Mouse (Mus musculus): Measurements from ENCODE around the gene Tmem106a. TPM values are rescaled to one million over a fixed set of nuclear protein-coding genes. Genes with fewer than 3 reads are reported as not detected.
"Not testable (repeated sequence)": the region's sequence is repeated elsewhere in the genome, so short reads cannot be mapped to it uniquely, and the experiment has no call there.

The Tmem106a gene
- polyA plus RNA-seq, 1 experiment, result 171 TPM

- Histone ChIP-seq H3K4me3 (ENCODE audit: low read depth, low read length) (no peak within 1 kb of the TSS), H3K27ac (ENCODE audit: insufficient read depth, low read depth, low read length) (no peak within 1 kb of the TSS), H3K4me1 (ENCODE audit: control insufficient read depth, insufficient read depth, insufficient read length, low read length) (no peaks in the 10 kb centered on the region), H3K27me3 (ENCODE audit: control insufficient read depth, insufficient read depth, low read length) (no peaks in the 10 kb centered on the region), H3K36me3 (ENCODE audit: control insufficient read depth, insufficient read depth, low read length) (no peaks in the 10 kb centered on the region)
- TF ChIP-seq POLR2A (IDR thresholded peaks at IDR 0.05; ENCODE audit: low read depth, low read length) (no peak), CTCF (IDR thresholded peaks at IDR 0.05; ENCODE audit: extremely low read depth, insufficient read length, insufficient replicate concordance, low read depth, low read length) (no peak)
- WGBS, result 74% methylated on average over 6 of the region's 6 CpGs
These were observed 17.1 kb downstream of the Tmem106a start, which contains the start of gene Gm11634 for GRCm38 (mm10) chr11:101599156-101599555. Gm11634 (minus strand) TSS chr11:101599256.

GRCm38 (mm10) chr11:101602491-101602890, 20.4 kb downstream of the Tmem106a start:
- H3K4me1 ChIP-seq (ENCODE audit: control insufficient read depth, insufficient read depth, insufficient read length, low read length), result no peaks in the 10 kb centered on the region
- no peak for TF ChIP-seq CTCF (IDR thresholded peaks at IDR 0.05; ENCODE audit: extremely low read depth, insufficient read length, insufficient replicate concordance, low read depth, low read length)
- no peak for TF ChIP-seq POLR2A (IDR thresholded peaks at IDR 0.05; ENCODE audit: low read depth, low read length)
- H3K4me3 ChIP-seq (ENCODE audit: low read depth, low read length), result no peak overlapping the region
- no peaks in the 10 kb centered on the region for H3K36me3 ChIP-seq (ENCODE audit: control insufficient read depth, insufficient read depth, low read length)
- H3K27ac ChIP-seq (ENCODE audit: insufficient read depth, low read depth, low read length), result no peak overlapping the region
- 11% methylated on average over 3 of the region's 3 CpGs for WGBS
- H3K27me3 ChIP-seq (ENCODE audit: control insufficient read depth, insufficient read depth, low read length), result no peaks in the 10 kb centered on the region

GRCm38 (mm10) chr11:101604116-101604515, 22.1 kb downstream of the Tmem106a start:
- Histone ChIP-seq H3K4me3 (ENCODE audit: low read depth, low read length) (no peak overlapping the region), H3K4me1 (ENCODE audit: control insufficient read depth, insufficient read depth, insufficient read length, low read length) (no peaks in the 10 kb centered on the region), H3K27me3 (ENCODE audit: control insufficient read depth, insufficient read depth, low read length) (no peaks in the 10 kb centered on the region), H3K36me3 (ENCODE audit: control insufficient read depth, insufficient read depth, low read length) (no peaks in the 10 kb centered on the region), H3K27ac (ENCODE audit: insufficient read depth, low read depth, low read length) (no peak overlapping the region)
- 10% methylated on average over 3 of the region's 3 CpGs for WGBS
- TF ChIP-seq POLR2A (IDR thresholded peaks at IDR 0.05; ENCODE audit: low read depth, low read length) (no peak), CTCF (IDR thresholded peaks at IDR 0.05; ENCODE audit: extremely low read depth, insufficient read length, insufficient replicate concordance, low read depth, low read length) (no peak)

DNA sequence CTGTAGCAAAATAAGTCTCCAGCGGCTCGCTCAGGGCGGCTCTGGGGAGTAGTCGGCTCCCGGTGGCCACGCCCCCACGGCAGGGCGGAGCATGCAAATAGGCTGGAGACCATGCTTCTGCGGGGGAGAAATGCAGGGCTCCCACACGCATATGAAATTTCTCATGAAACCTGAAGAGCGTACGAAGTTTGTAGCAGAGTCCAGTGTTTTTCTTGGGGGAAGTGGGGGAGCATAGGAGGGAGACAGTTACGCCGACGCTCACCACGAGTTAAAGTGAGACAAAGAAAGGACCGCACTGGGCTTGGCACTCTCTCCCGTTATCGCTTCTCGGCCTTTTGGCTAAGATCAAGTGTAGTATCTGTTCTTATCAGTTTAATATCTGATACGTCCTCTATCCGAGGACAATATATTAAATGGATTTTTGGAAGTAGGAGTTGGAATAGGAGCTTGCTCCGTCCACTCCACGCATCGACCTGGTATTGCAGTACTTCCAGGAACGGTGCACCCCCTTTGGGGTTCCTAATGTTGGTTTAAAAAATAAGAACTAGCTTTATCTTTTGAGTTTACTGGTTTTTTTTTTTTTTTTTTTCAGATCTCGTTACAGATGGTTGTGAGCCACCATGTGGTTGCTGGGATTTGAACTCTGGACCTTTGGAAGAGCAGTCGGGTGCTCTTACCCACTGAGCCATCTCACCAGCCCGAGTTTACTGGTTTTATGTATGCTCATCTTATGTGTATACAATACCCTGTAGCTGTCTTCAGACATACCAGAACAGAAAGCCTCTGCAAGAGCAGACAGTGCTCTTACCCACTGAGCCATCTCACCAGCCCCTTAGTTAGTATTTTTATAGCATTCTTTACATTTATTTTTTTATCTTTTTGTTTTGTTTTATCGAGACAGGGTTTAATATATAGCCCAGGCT, 22.8 kb downstream of the Tmem106a start:
- peak overlapping the region; percentile 45 for H3K4me3 ChIP-seq (ENCODE audit: low read depth, low read length)
- not testable (repeated sequence) for H3K4me1 ChIP-seq (ENCODE audit: control insufficient read depth, insufficient read depth, insufficient read length, low read length); H3K27me3 ChIP-seq (ENCODE audit: control insufficient read depth, insufficient read depth, low read length); H3K27ac ChIP-seq (ENCODE audit: insufficient read depth, low read depth, low read length); H3K36me3 ChIP-seq (ENCODE audit: control insufficient read depth, insufficient read depth, low read length)
- 0 out of 2 replicates have a peak, but pooled peaks have one; percentile 19 for TF ChIP-seq POLR2A (IDR thresholded peaks at IDR 0.05; ENCODE audit: low read depth, low read length)
- 1% methylated on average over 30 of the region's 30 CpGs for WGBS

DNA sequence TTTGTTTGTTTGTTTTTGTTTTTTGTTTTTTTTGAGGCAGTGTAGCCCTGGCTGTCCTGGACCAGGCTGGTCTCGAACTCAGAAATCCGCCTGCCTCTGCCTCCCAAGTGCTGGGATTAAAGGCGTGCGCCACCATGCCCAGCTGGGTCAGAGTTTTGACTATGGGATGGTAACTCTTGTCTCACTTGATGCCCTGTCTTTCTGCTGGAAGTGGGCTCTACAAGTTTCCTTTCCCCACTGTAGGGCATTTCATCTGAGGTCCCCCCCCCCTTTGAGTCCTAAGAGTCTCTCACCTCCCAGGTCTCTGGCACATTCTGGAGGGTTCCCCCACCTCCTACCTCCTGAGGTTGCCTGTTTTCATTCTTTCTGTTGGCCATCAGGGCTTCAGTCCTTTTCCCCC, 25.1 kb downstream of the Tmem106a start:
- not testable (repeated sequence) for H3K27me3 ChIP-seq (ENCODE audit: control insufficient read depth, insufficient read depth, low read length); H3K4me3 ChIP-seq (ENCODE audit: low read depth, low read length); H3K27ac ChIP-seq (ENCODE audit: insufficient read depth, low read depth, low read length); H3K36me3 ChIP-seq (ENCODE audit: control insufficient read depth, insufficient read depth, low read length); H3K4me1 ChIP-seq (ENCODE audit: control insufficient read depth, insufficient read depth, insufficient read length, low read length)
- 80% methylated on average over 4 of the region's 4 CpGs for WGBS

GRCm38 (mm10) chr11:101610445-101610844, 28.4 kb downstream of the Tmem106a start:
- Histone ChIP-seq H3K4me3 (ENCODE audit: low read depth, low read length) (no peak overlapping the region), H3K4me1 (ENCODE audit: control insufficient read depth, insufficient read depth, insufficient read length, low read length) (peaks cover 5% of the 10 kb centered on the region), H3K36me3 (ENCODE audit: control insufficient read depth, insufficient read depth, low read length) (no peaks in the 10 kb centered on the region), H3K27ac (ENCODE audit: insufficient read depth, low read depth, low read length) (no peak overlapping the region), H3K27me3 (ENCODE audit: control insufficient read depth, insufficient read depth, low read length) (no peaks in the 10 kb centered on the region)
- WGBS, result 7% methylated on average over 11 of the region's 11 CpGs
- TF ChIP-seq CTCF (IDR thresholded peaks at IDR 0.05; ENCODE audit: extremely low read depth, insufficient read length, insufficient replicate concordance, low read depth, low read length), result no peak
- no peak for TF ChIP-seq POLR2A (IDR thresholded peaks at IDR 0.05; ENCODE audit: low read depth, low read length)

DNA sequence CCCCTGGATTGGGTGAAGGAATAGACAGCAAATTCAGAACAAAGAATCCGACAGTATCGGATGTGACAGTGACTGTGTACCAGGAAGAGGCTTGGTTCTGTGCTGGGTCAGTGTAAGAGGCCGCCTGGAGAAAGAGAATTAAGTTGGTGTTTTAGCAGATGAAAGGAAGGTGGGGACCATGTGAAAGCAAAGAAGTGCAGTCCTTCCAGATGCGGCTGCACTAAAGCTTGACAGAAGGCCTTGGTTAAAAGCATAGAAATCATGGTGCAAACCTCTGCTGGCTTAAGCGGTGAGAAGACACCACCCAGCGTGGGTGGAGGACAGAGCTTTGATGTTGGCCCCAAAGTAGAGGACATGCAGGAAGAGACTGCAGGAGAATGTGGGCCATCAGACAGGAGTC, 31.6 kb downstream of the Tmem106a start:
- Histone ChIP-seq H3K4me1 (ENCODE audit: control insufficient read depth, insufficient read depth, insufficient read length, low read length) (peaks cover 8% of the 10 kb centered on the region), H3K27ac (ENCODE audit: insufficient read depth, low read depth, low read length) (no peak overlapping the region), H3K4me3 (ENCODE audit: low read depth, low read length) (no peak overlapping the region), H3K36me3 (ENCODE audit: control insufficient read depth, insufficient read depth, low read length) (no peaks in the 10 kb centered on the region), H3K27me3 (ENCODE audit: control insufficient read depth, insufficient read depth, low read length) (no peaks in the 10 kb centered on the region)
- WGBS, result 79% methylated on average over 6 of the region's 6 CpGs
- TF ChIP-seq CTCF (IDR thresholded peaks at IDR 0.05; ENCODE audit: extremely low read depth, insufficient read length, insufficient replicate concordance, low read depth, low read length) (no peak), POLR2A (IDR thresholded peaks at IDR 0.05; ENCODE audit: low read depth, low read length) (no peak)

Data from small intestine, adult 2 months (tissue).